Comparison of ENCODE assay signal across 10 mouse cellular contexts in the genomic region with DNA sequence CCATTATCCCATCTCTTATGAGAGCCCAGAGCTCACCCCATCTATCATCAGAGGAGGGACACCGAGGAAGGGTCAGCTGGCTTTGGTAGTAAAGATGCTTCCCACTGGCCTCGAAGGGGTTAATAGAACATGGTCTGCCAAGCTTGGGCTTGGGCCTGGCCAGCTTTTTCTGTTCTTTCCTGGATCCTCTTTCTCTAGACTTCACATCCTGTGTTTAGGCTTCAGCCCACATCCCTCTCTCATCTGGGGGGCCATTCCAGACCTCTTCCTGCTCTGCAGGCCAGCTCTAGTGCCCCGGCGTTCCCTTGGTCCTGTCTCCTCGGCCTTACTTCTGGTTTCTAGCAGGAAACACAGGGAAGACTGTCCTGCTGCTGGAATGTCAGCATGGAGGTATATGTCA. TPM values are rescaled to one million over a fixed set of nuclear protein-coding genes. Genes with fewer than 3 reads are reported as not detected.
DNase-seq lines count a peak whose midpoint lies in the region; ATAC-seq and TF ChIP-seq lines count a peak whose summit lies in the region.
"Had no signal": no experiment of that assay in that cellular context is flagged by ENCODE, and none has a peak within 500 bp of the region (broad histone marks: within the 10 kb centered on the region; RNA-seq: fewer than 3 reads in every experiment).

No protein-coding gene starts in this region.

- no peak overlapping the region for H3K4me3 ChIP-seq in forebrain, postnatal 0 days (ENCODE audit: low read depth, low read length)
- H3K4me3 ChIP-seq in forebrain, embryonic 11.5 days (ENCODE audit: low read depth, low read length) = no peak overlapping the region
- H3K4me3 ChIP-seq in layer of hippocampus, adult 2 months = no peak overlapping the region
- H3K4me3 ChIP-seq in hindbrain, embryonic 12.5 days = no peak overlapping the region

- H3K4me2 ChIP-seq in forebrain, postnatal 0 days (ENCODE audit: low read depth) = no peak overlapping the region
- H3K4me2 ChIP-seq in forebrain, embryonic 11.5 days (ENCODE audit: low read depth, low read length, severe bottlenecking) = no peak overlapping the region
- no peak overlapping the region for H3K4me2 ChIP-seq in hindbrain, embryonic 12.5 days (replicated peaks)

- WGBS in forebrain, postnatal 0 days = 80% methylated on average over 5 of the region's 5 CpGs
- 85% methylated on average over 5 of the region's 5 CpGs for WGBS in forebrain, embryonic 11.5 days
- WGBS in hindbrain, embryonic 12.5 days = 68% methylated on average over 5 of the region's 5 CpGs

- peaks cover 47% of the 10 kb centered on the region for H3K36me3 ChIP-seq in forebrain, postnatal 0 days (ENCODE audit: insufficient read depth)
- H3K36me3 ChIP-seq in forebrain, embryonic 11.5 days (ENCODE audit: control insufficient read depth, insufficient read depth, low read length) = peaks cover 6% of the 10 kb centered on the region
- peaks cover 33% of the 10 kb centered on the region for H3K36me3 ChIP-seq in hindbrain, embryonic 12.5 days

- H3K27ac ChIP-seq in forebrain, postnatal 0 days (ENCODE audit: low read depth, low read length) = peak overlapping the region; percentile 9; the same call in 1 of the 2 replicates
- H3K27ac ChIP-seq in forebrain, embryonic 11.5 days (ENCODE audit: low read depth, low read length) = no peak overlapping the region
- peak overlapping the region; percentile 98; the same call in 1 of the 2 replicates for H3K27ac ChIP-seq in layer of hippocampus, adult 2 months
- peak overlapping the region; percentile 99; the same call in 1 of the 2 replicates for H3K27ac ChIP-seq in hindbrain, embryonic 12.5 days

- no peak overlapping the region for H3K9ac ChIP-seq in forebrain, postnatal 0 days
- no peak overlapping the region for H3K9ac ChIP-seq in forebrain, embryonic 11.5 days (ENCODE audit: low read length)
- no peak overlapping the region; the same call in 1 of the 2 replicates for H3K9ac ChIP-seq in hindbrain, embryonic 12.5 days

- no peaks in the 10 kb centered on the region for H3K9me3 ChIP-seq in forebrain, postnatal 0 days (ENCODE audit: low read length)
- no peaks in the 10 kb centered on the region for H3K9me3 ChIP-seq in forebrain, embryonic 11.5 days (ENCODE audit: control insufficient read depth, low read length)
- no peaks in the 10 kb centered on the region for H3K9me3 ChIP-seq in hindbrain, embryonic 12.5 days (replicated peaks)

- H3K4me1 ChIP-seq in forebrain, postnatal 0 days (ENCODE audit: insufficient read depth) = peaks cover 19% of the 10 kb centered on the region
- peaks cover 33% of the 10 kb centered on the region for H3K4me1 ChIP-seq in forebrain, embryonic 11.5 days (replicated peaks; ENCODE audit: control insufficient read depth, insufficient read depth, low read length)
- H3K4me1 ChIP-seq in hindbrain, embryonic 12.5 days = peaks cover 61% of the 10 kb centered on the region

- no peak for TF ChIP-seq CTCF in forebrain, postnatal 0 days (IDR thresholded peaks at IDR 0.05; ENCODE audit: low read depth)
- TF ChIP-seq CTCF in layer of hippocampus, adult 2 months (conservative IDR thresholded peaks at IDR 0.05) = no peak

- no peak for DNase-seq in forebrain, postnatal 0 days
- DNase-seq in forebrain, embryonic 11.5 days (ENCODE audit: low spot score) = no peak
- DNase-seq in layer of hippocampus, adult 2 months (ENCODE audit: low spot score in 2 of 2) = no peak
- DNase-seq in layer of hippocampus, postnatal 25 days (ENCODE audit: extremely low spot score in 1 of 2, low spot score in 1 of 2) = no peak
- peak; percentile 75 for DNase-seq in lung, postnatal 10 days
- no peak for DNase-seq in adrenal gland, adult 8-10 months
- no peak for DNase-seq in urinary bladder, postnatal 36 days (ENCODE audit: low spot score in 2 of 2)
- DNase-seq: B cell, adult 2 months had no signal

- no peak for ATAC-seq in forebrain, postnatal 0 days
- no peak for ATAC-seq in forebrain, embryonic 11.5 days (replicated peaks; ENCODE audit: low FRiP score)
- no peak for ATAC-seq in hindbrain, embryonic 12.5 days (ENCODE audit: low FRiP score)
- ATAC-seq: inflammation-experienced regulatory T-cells, adult 6 months had no signal

- no peaks in the 10 kb centered on the region for H3K27me3 ChIP-seq in forebrain, postnatal 0 days (ENCODE audit: insufficient read depth, low read length)
- no peaks in the 10 kb centered on the region for H3K27me3 ChIP-seq in forebrain, embryonic 11.5 days (ENCODE audit: control insufficient read depth, insufficient read depth, low read length)
- H3K27me3 ChIP-seq in hindbrain, embryonic 12.5 days = no peaks in the 10 kb centered on the region

RNA-seq across cellular contexts. Expression of a gene that starts 28.2 kb away (rescaled TPM):
- total RNA-seq in forebrain, postnatal 0 days (2014; rRNA removed) = 129 and 132 TPM in 2 replicates
- polyA plus RNA-seq in forebrain, postnatal 0 days (2015; fragmentation: Nextera tagmentation; extraction: Ambion mirVana) = 143 and 148 TPM in 2 replicates
- polyA plus RNA-seq in forebrain, embryonic 11.5 days (2014; fragmentation: Nextera tagmentation; extraction: Ambion mirVana) = 90.0 and 94.5 TPM in 2 replicates
- 100 to 1,000 TPM; 152 to 168 TPM for total RNA-seq in layer of hippocampus, adult 2 months (2021)
- total RNA-seq in layer of hippocampus, postnatal 25 days (2021) = 100 to 1,000 TPM; 163 to 169 TPM
- polyA plus RNA-seq in hindbrain, embryonic 12.5 days (2016; fragmentation: Nextera tagmentation; extraction: Ambion mirVana) = 133 and 134 TPM in 2 replicates
- 100 to 1,000 TPM; 135 to 153 (median 141) TPM for total RNA-seq in adrenal gland, adult 8-10 months (2022)

RNA-seq across cellular contexts. Expression of a gene that starts 28.4 kb away (rescaled TPM):
- total RNA-seq in forebrain, postnatal 0 days (2014; rRNA removed) = 28.0 and 33.6 TPM in 2 replicates
- 20.7 and 24.0 TPM in 2 replicates for polyA plus RNA-seq in forebrain, postnatal 0 days (2015; fragmentation: Nextera tagmentation; extraction: Ambion mirVana)
- polyA plus RNA-seq in forebrain, embryonic 11.5 days (2014; fragmentation: Nextera tagmentation; extraction: Ambion mirVana) = 25.8 and 30.0 TPM in 2 replicates
- total RNA-seq in layer of hippocampus, adult 2 months (2021) = 10 to 100 TPM; 50.9 to 51.6 TPM
- total RNA-seq in layer of hippocampus, postnatal 25 days (2021) = 10 to 100 TPM; 49.6 to 51.1 TPM
- 23.9 and 26.8 TPM in 2 replicates for polyA plus RNA-seq in hindbrain, embryonic 12.5 days (2016; fragmentation: Nextera tagmentation; extraction: Ambion mirVana)
- 100 to 1,000 TPM in 1 of 4 experiments, 10 to 100 TPM in 3; 59.0 to 122 (median 95.3) TPM for total RNA-seq in adrenal gland, adult 8-10 months (2022)

RNA-seq across cellular contexts. Expression of a gene that starts 30.0 kb away (rescaled TPM):
- total RNA-seq in forebrain, postnatal 0 days (2014; rRNA removed) = 17.7 and 19.9 TPM in 2 replicates
- 4.0 and 6.2 TPM in 2 replicates for polyA plus RNA-seq in forebrain, postnatal 0 days (2015; fragmentation: Nextera tagmentation; extraction: Ambion mirVana)
- polyA plus RNA-seq in forebrain, embryonic 11.5 days (2014; fragmentation: Nextera tagmentation; extraction: Ambion mirVana) = 3.7 and 8.5 TPM in 2 replicates
- total RNA-seq in layer of hippocampus, adult 2 months (2021) = 10 to 100 TPM; 12.2 to 13.1 TPM
- 10 to 100 TPM; 12.8 to 13.1 TPM for total RNA-seq in layer of hippocampus, postnatal 25 days (2021)
- polyA plus RNA-seq in hindbrain, embryonic 12.5 days (2016; fragmentation: Nextera tagmentation; extraction: Ambion mirVana) = 4.7 and 4.8 TPM in 2 replicates
- 1 to 10 TPM; 3.8 to 7.7 (median 6.8) TPM for total RNA-seq in adrenal gland, adult 8-10 months (2022)
- polyA plus RNA-seq: inflammation-experienced regulatory T-cells, adult 6 months had no signal

RNA-seq across cellular contexts. Expression of a gene that starts 52.0 kb away (rescaled TPM):
- total RNA-seq in forebrain, postnatal 0 days (2014; rRNA removed) = 52.2 and 92.4 TPM in 2 replicates
- polyA plus RNA-seq in forebrain, postnatal 0 days (2015; fragmentation: Nextera tagmentation; extraction: Ambion mirVana) = 40.1 and 44.7 TPM in 2 replicates
- polyA plus RNA-seq in forebrain, embryonic 11.5 days (2014; fragmentation: Nextera tagmentation; extraction: Ambion mirVana) = 47.9 and 53.6 TPM in 2 replicates
- 10 to 100 TPM; 22.8 to 24.0 TPM for total RNA-seq in layer of hippocampus, adult 2 months (2021)
- 10 to 100 TPM; 25.1 to 27.5 TPM for total RNA-seq in layer of hippocampus, postnatal 25 days (2021)
- polyA plus RNA-seq in hindbrain, embryonic 12.5 days (2016; fragmentation: Nextera tagmentation; extraction: Ambion mirVana) = 46.9 and 50.2 TPM in 2 replicates
- 10 to 100 TPM; 18.0 to 24.2 (median 19.8) TPM for total RNA-seq in adrenal gland, adult 8-10 months (2022)
